Mouse (Mus musculus) testis, postnatal 14 days (tissue): ENCODE measurements around the gene Dbnl.

Experiments
- DNase-seq: peaks from one replicate; pipeline ENCODE4 v3.0.0; 2021; ENCODE audit warnings: low spot score

Dbnl gene

GRCm38 (mm10) chr11:5837251-5838246 lies 49.3 kb downstream of the Dbnl start, which contains the start of gene Polm:
TSS of gene Polm (minus strand) at chr11:5838016.
- DNase-seq: peak; percentile 89

- DNase-seq: peak; percentile 81
Observed at GRCm38 (mm10) chr11:5840346-5840745, 52.1 kb downstream of the Dbnl start.

DNA sequence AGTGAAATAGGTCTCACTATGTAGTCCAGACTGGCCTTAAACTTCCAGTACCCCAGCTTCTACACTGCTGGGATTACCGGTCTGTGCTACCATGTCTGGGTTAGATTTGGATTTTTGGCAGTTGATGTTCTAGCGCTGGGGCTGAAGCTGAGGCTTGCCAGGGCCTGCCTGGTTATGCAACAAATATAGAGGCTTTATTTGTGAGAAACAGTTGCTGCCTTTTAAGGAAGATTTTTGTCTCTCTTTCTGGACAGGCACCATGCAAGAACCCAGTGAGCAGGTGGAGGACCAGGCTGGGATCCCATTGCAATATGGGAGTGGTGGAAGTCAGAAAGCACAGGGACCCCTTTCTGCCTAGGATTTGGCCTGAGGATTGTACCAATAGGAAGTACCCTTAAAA lies 53.5 kb downstream of the Dbnl start:
- no peak for DNase-seq

GRCm38 (mm10) chr11:5843131-5843530 lies 54.8 kb downstream of the Dbnl start:
- DNase-seq: no peak

DNA sequence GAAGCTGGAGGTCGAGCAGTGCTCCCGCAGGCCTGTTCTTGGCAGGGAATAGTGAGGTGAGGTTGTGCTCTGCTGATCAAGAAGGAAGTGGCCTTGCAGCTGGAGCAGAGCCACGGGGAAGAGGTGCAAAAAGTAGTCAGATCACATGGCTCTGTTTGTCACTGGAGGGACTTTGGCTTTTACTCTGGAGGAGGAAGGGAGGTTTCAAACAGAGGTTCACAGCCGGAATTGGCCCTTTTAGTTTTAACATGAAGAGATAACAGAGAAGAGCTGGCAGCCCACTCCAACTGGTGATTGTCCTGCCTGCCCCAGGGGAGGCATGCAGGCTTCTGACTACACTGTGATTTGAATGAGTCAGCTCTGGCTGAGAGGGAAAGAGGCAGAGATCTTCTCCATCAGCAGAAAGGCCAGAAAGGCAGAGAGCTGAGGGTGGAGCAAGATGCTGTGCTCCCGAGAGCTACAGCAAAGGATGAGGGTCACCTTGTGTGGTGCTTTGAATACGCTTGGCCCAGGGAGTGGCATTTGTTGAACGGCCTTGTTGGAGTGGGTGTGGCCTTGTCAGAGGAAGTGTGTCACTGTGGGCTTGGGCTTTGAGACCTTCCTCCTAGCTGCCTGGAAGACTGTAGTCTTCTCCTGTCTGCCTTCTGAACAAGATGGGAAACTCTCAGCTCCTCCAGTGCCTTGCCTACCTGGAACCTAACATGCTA lies 58.5 kb downstream of the Dbnl start:
- DNase-seq: peak; percentile 63

GRCm38 (mm10) chr11:5848741-5849140 lies 60.5 kb downstream of the Dbnl start:
- no peak for DNase-seq

DNA sequence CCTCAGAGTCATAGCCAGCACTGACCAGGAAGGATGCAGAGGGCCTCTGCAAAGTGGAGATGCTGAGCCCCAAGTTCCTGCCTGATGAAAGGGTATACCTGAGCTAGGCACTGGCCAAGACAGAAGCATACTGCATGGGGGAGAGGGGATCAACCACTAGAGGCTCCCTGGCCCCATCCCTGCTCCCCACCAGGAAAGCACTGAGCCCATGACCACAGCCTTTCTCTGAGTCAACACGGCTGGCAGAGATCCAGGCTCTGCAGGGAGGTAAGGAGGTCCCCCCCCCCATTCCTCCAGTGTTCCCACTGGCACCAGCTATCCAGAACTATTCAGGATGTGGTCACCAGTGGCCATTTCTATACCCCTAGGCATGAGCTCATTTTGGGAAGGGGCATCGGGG lies 61.0 kb downstream of the Dbnl start:
- DNase-seq: no peak

- no peak for DNase-seq
Observed at GRCm38 (mm10) chr11:5850452-5850851, 62.2 kb downstream of the Dbnl start.
